Mouse (Mus musculus): ENCODE measurements around the gene Aqp12.
A peak's percentile ranks its signal among the peaks of the same experiment; 100 is the strongest.
"Not testable (repeated sequence)": the region's sequence is repeated elsewhere in the genome, so short reads cannot be mapped to it uniquely, and the experiment has no call there.

Aqp12 gene

GRCm38 (mm10) chr1:93006061-93006460 is at the start of gene Aqp12:
Aqp12 (plus strand) TSS chr1:93006334.
- DNase-seq (ENCODE audit: low spot score): no peak

- peak; percentile 49 for DNase-seq (ENCODE audit: low spot score)
Observed at GRCm38 (mm10) chr1:92956571-92957335, 49.4 kb upstream of the Aqp12 start.

GRCm38 (mm10) chr1:92958999-92959398 is 47.1 kb upstream of the Aqp12 start:
- DNase-seq (ENCODE audit: low spot score): no peak

- DNase-seq (ENCODE audit: low spot score): not testable (repeated sequence)
Observed at GRCm38 (mm10) chr1:92970791-92971190, 35.3 kb upstream of the Aqp12 start.

- no peak for DNase-seq (ENCODE audit: low spot score)
Observed at GRCm38 (mm10) chr1:92971879-92972795, 34.0 kb upstream of the Aqp12 start.

GRCm38 (mm10) chr1:92972854-92973253 is 33.3 kb upstream of the Aqp12 start:
- no peak for DNase-seq (ENCODE audit: low spot score)

- DNase-seq (ENCODE audit: low spot score): no peak
Observed at GRCm38 (mm10) chr1:92976141-92976566, 30.0 kb upstream of the Aqp12 start.

GRCm38 (mm10) chr1:92978645-92979044 is 27.5 kb upstream of the Aqp12 start:
- DNase-seq (ENCODE audit: low spot score): no peak

GRCm38 (mm10) chr1:92979073-92979602 is 27.0 kb upstream of the Aqp12 start:
- DNase-seq (ENCODE audit: low spot score): no peak

GRCm38 (mm10) chr1:92981056-92981845 is 24.9 kb upstream of the Aqp12 start:
- no peak for DNase-seq (ENCODE audit: low spot score)

- DNase-seq (ENCODE audit: low spot score): no peak
Observed at GRCm38 (mm10) chr1:92982931-92983605, 23.1 kb upstream of the Aqp12 start.

GRCm38 (mm10) chr1:92984999-92985398 is 21.1 kb upstream of the Aqp12 start:
- no peak for DNase-seq (ENCODE audit: low spot score)

GRCm38 (mm10) chr1:92988894-92989293 is 17.2 kb upstream of the Aqp12 start:
- no peak for DNase-seq (ENCODE audit: low spot score)

- DNase-seq (ENCODE audit: low spot score): no peak
Observed at GRCm38 (mm10) chr1:92989891-92990290, 16.2 kb upstream of the Aqp12 start.

- DNase-seq (ENCODE audit: low spot score): no peak
Observed at GRCm38 (mm10) chr1:92992214-92992855, 13.8 kb upstream of the Aqp12 start.

- DNase-seq (ENCODE audit: low spot score): no peak
Observed at GRCm38 (mm10) chr1:92992880-92993279, 13.3 kb upstream of the Aqp12 start.

- no peak for DNase-seq (ENCODE audit: low spot score)
Observed at GRCm38 (mm10) chr1:93009196-93009595, 3.1 kb downstream of the Aqp12 start.

- DNase-seq (ENCODE audit: low spot score): no peak
Observed at GRCm38 (mm10) chr1:93010731-93011130, 4.6 kb downstream of the Aqp12 start.

GRCm38 (mm10) chr1:93012103-93012585 is 6.0 kb downstream of the Aqp12 start:
- no peak for DNase-seq (ENCODE audit: low spot score)

GRCm38 (mm10) chr1:93013367-93013766 is 7.2 kb downstream of the Aqp12 start:
- DNase-seq (ENCODE audit: low spot score): no peak

GRCm38 (mm10) chr1:93014460-93014859 is 8.3 kb downstream of the Aqp12 start:
- peak; percentile 62 for DNase-seq (ENCODE audit: low spot score)

Data from ovary, postnatal 10 days (tissue).